Mouse (Mus musculus) intestine, embryonic 16.5 days (tissue): ENCODE results near the gene Tbc1d9b. TPM values are rescaled to one million over a fixed set of nuclear protein-coding genes. Genes with fewer than 3 reads are reported as not detected.
"Not testable (repeated sequence)": the region's sequence is repeated elsewhere in the genome, so short reads cannot be mapped to it uniquely, and the experiment has no call there.

Source experiments
- ATAC-seq: fragments of 200-750 bp; cut with Nextera tagmentation; 2 replicates; pipeline ENCODE4 v1.8.0; 2017; ENCODE audit warnings: moderate TSS enrichment, moderate library complexity
- H3K27ac ChIP-seq: fragments of 300-500 bp; sonication (generic); 2 replicates; pipeline ENCODE4 v1.5.1; 2014; ENCODE audit warnings: mild to moderate bottlenecking, low read length
- H3K27me3 ChIP-seq: fragments of 300-500 bp; sonication (generic); replicated peaks from 2 replicates; pipeline ENCODE4 v1.6.1; 2014; ENCODE audit warnings: low read length, control low read depth, mixed read lengths; ENCODE audit not compliant: control insufficient read depth, insufficient read depth
- H3K36me3 ChIP-seq: fragments of 300-500 bp; sonication (generic); 2 replicates; pipeline ENCODE4 v1.6.1; 2014; ENCODE audit warnings: low read length, control low read depth; ENCODE audit not compliant: control insufficient read depth, insufficient read depth
- H3K4me1 ChIP-seq: fragments of 300-500 bp; sonication (generic); 2 replicates; pipeline ENCODE4 v1.6.1; 2014; ENCODE audit warnings: low read length, control low read depth, mixed read lengths; ENCODE audit not compliant: control insufficient read depth, insufficient read depth
- H3K4me2 ChIP-seq: fragments of 300-500 bp; sonication (generic); 2 replicates; pipeline ENCODE4 v1.6.1; 2014; ENCODE audit warnings: low read depth, low read length, control low read depth
- H3K4me3 ChIP-seq: fragments of 300-500 bp; sonication (generic); 2 replicates; pipeline ENCODE4 v1.5.1; 2014; ENCODE audit warnings: mild to moderate bottlenecking, low read length
- H3K9ac ChIP-seq: fragments of 300-500 bp; sonication (generic); 2 replicates; pipeline ENCODE4 v1.6.1; 2014; ENCODE audit warnings: low read depth, low read length
- H3K9me3 ChIP-seq: fragments of 300-500 bp; sonication (generic); 2 replicates; pipeline ENCODE4 v1.6.1; 2016; ENCODE audit warnings: low read length, control low read depth; ENCODE audit not compliant: control insufficient read depth
- WGBS: fragments of 180-500 bp; shearing (Covaris S2); extraction: QIAGEN DNeasy Blood & Tissue Kit; methylation state at CpG from one replicate; pipeline ENCODE4 v1.1.7; 2014; 5-methylcytosine and 5-hydroxymethylcytosine counted together
- polyA plus RNA-seq: library from polyadenylated mRNA; unstranded; fragments of >200 nt; fragmentation: Nextera tagmentation; extraction: Ambion mirVana; gene quantifications from 2 replicates; pipeline ENCODE4 v1.2.1, GENCODE M21; 2015

Gene Tbc1d9b
- polyA plus RNA-seq, 1 experiment from 2014 or later, result 29.9 TPM

- H3K4me2 ChIP-seq, result no peak overlapping the region
- ATAC-seq, result peak; percentile 62; the same call in 1 of the 2 replicates
- H3K4me1 ChIP-seq, result no peaks in the 10 kb centered on the region
- H3K27ac ChIP-seq, result no peak overlapping the region
- 66% methylated on average over 10 of the region's 10 CpGs for WGBS
- H3K36me3 ChIP-seq, result peaks cover 14% of the 10 kb centered on the region
- H3K27me3 ChIP-seq, result no peaks in the 10 kb centered on the region
- no peak overlapping the region for H3K4me3 ChIP-seq
- H3K9ac ChIP-seq, result no peak overlapping the region
- H3K9me3 ChIP-seq, result no peaks in the 10 kb centered on the region
Observed at GRCm38 (mm10) chr11:50161578-50162304, 30.5 kb downstream of the Tbc1d9b start.

- H3K27ac ChIP-seq, result no peak overlapping the region
- WGBS, result 98% methylated on average over 3 of the region's 3 CpGs
- peaks cover 14% of the 10 kb centered on the region for H3K36me3 ChIP-seq
Observed at GRCm38 (mm10) chr11:50162338-50163050, 31.3 kb downstream of the Tbc1d9b start.

DNA sequence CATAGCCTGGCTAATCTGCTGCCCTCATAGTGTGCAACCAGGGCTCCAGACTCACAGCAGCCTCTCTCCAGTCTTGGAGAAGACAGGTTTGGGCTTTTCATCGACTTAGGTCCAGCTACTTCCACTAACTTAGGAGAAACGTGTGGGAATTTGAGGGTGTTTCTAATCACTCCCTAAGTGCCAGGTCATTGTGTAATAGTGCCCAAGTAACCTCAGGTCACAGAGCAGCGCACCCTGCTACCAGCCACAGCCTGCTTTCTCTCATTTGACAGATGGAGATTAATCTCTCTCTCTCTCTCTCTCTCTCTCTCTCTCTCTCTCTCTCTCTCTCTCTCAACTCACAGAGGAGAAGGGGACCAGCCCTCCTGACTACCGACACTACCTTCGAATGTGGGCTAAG lies 37.2 kb downstream of the Tbc1d9b start:
- no peak for ATAC-seq
- Histone ChIP-seq H3K36me3 (peaks cover 19% of the 10 kb centered on the region; the same call in 1 of the 2 replicates), H3K27ac (no peak overlapping the region), H3K4me2 (no peak overlapping the region), H3K4me1 (no peaks in the 10 kb centered on the region), H3K27me3 (no peaks in the 10 kb centered on the region), H3K9ac (no peak overlapping the region), H3K4me3 (no peak overlapping the region), H3K9me3 (no peaks in the 10 kb centered on the region)
- WGBS, result 87% methylated on average over 5 of the region's 5 CpGs

More at GRCm38 (mm10) chr11:50162338-50163050, 31.3 kb downstream of the Tbc1d9b start:
- Histone ChIP-seq H3K9ac (no peak overlapping the region), H3K9me3 (no peaks in the 10 kb centered on the region), H3K27me3 (no peaks in the 10 kb centered on the region), H3K4me2 (no peak overlapping the region), H3K4me1 (no peaks in the 10 kb centered on the region), H3K4me3 (no peak overlapping the region)
- no peak for ATAC-seq

DNA sequence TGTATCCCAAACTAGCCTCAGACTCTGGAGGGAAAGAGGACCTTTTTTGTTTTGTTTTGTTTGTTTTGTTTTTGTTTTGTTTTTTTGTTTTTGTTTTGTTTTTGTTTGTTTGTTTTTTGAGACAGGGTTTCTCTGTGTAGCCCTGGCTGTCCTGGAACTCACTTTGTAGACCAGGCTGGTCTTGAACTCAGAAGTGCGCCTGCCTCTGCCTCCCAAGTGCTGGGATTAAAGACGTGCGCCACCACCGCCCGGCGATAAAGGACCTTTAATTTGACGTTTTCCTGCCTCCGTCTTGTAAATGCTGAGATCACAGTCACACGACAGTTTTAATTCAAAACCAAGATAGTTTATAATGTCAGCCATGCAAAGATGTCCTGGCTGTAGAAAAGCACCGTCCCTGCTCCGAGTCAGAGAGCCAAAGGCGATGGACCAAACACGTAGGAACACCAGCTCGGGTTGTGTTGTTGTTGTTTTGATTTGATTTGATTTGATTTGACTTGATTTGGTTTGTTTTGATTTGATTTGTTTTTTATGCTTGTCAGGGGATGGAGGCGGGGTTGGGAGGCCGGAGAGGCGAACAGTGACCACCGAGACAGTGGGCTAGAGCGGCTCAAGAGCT lies 43.0 kb downstream of the Tbc1d9b start, which contains the start of gene Mrnip:
Gene Mrnip, plus strand, starts transcription at position 334 of the 619 bp plus-strand sequence.
- peak within 1 kb of the TSS; percentile 76 for H3K9ac ChIP-seq
- H3K27me3 ChIP-seq, H3K9me3 ChIP-seq, H3K36me3 ChIP-seq, H3K4me1 ChIP-seq: not testable (repeated sequence)
- H3K4me2 ChIP-seq, result peak within 1 kb of the TSS; percentile 77
- WGBS, result 5% methylated on average over 19 of the region's 19 CpGs
- peak within 1 kb of the TSS; percentile 15; the same call in 1 of the 2 replicates for H3K27ac ChIP-seq
- H3K4me3 ChIP-seq, result peak within 1 kb of the TSS; percentile 73
- peak; percentile 57 for ATAC-seq

DNA sequence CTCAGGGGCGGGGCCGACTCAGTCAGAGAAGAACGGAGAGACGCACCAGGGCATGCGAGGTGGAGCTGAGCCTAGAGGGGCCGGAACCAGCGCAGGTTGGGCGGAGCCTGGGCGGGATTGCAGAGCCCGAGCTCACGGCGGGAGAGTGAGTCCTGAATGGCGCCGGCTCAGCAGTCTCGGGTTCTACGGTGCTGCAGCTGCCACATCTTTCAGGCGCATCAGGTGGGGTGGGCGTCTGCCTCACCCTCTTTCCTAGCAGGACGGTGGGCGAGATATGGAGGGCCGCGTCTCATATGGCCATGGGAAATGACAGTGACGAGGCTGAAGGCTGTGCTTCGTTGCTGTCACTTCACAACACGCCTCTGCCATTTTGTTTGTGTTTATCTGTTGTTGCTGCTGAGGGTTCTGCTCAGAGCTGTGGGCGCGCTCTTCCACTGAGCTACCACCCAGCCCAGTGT lies 43.6 kb downstream of the Tbc1d9b start:
- Histone ChIP-seq H3K27me3 (no peaks in the 10 kb centered on the region), H3K9ac (peak overlapping the region; percentile 76), H3K4me3 (peak overlapping the region; percentile 73), H3K9me3 (no peaks in the 10 kb centered on the region), H3K36me3 (peaks cover 9% of the 10 kb centered on the region; the same call in 1 of the 2 replicates), H3K27ac (peak overlapping the region; percentile 15; the same call in 1 of the 2 replicates), H3K4me1 (peaks cover 4% of the 10 kb centered on the region), H3K4me2 (peak overlapping the region; percentile 77)
- peak; percentile 100 for ATAC-seq
- WGBS, result under 1% methylated on average over 27 of the region's 27 CpGs

GRCm38 (mm10) chr11:50176351-50176750 lies 45.2 kb downstream of the Tbc1d9b start:
- Histone ChIP-seq H3K27ac (no peak overlapping the region), H3K4me2 (no peak overlapping the region), H3K36me3 (peaks cover 3% of the 10 kb centered on the region; the same call in 1 of the 2 replicates), H3K27me3 (no peaks in the 10 kb centered on the region), H3K9ac (no peak overlapping the region), H3K4me1 (peaks cover 4% of the 10 kb centered on the region), H3K9me3 (no peaks in the 10 kb centered on the region), H3K4me3 (no peak overlapping the region)
- 63% methylated on average over 3 of the region's 3 CpGs for WGBS
- no peak for ATAC-seq

- no peak overlapping the region for H3K27ac ChIP-seq
- peaks cover 4% of the 10 kb centered on the region for H3K4me1 ChIP-seq
- no peaks in the 10 kb centered on the region for H3K36me3 ChIP-seq
- no peak for ATAC-seq
- H3K27me3 ChIP-seq, result no peaks in the 10 kb centered on the region
- 71% methylated on average over 6 of the region's 6 CpGs for whole genome bisulfite sequencing
- H3K9ac ChIP-seq, result no peak overlapping the region
- no peak overlapping the region for H3K4me3 ChIP-seq
- no peaks in the 10 kb centered on the region for H3K9me3 ChIP-seq
- no peak overlapping the region for H3K4me2 ChIP-seq
Observed at GRCm38 (mm10) chr11:50177111-50177510, 45.9 kb downstream of the Tbc1d9b start.

GRCm38 (mm10) chr11:50178532-50179488 lies 47.6 kb downstream of the Tbc1d9b start:
- Histone ChIP-seq H3K9me3 (no peaks in the 10 kb centered on the region), H3K4me3 (no peak overlapping the region), H3K4me2 (no peak overlapping the region), H3K27ac (no peak overlapping the region), H3K4me1 (peaks cover 4% of the 10 kb centered on the region), H3K27me3 (no peaks in the 10 kb centered on the region), H3K36me3 (no peaks in the 10 kb centered on the region), H3K9ac (no peak overlapping the region)
- WGBS, result 75% methylated on average over 5 of the region's 5 CpGs
- no peak for ATAC-seq
